Mouse (Mus musculus) olfactory bulb, adult 2 months (tissue): ENCODE data around the gene Taar9.
A peak's percentile ranks its signal among the peaks of the same experiment; 100 is the strongest.

ENCODE experiments used
- CTCF ChIP-seq: fragments of 200-500 bp; IDR thresholded peaks from 2 replicates; pipeline ENCODE4 v1.5.1; 2012; ENCODE audit warnings: low read depth, mild to moderate bottlenecking, low read length, moderate library complexity; ENCODE audit not compliant: insufficient read depth
- POLR2A ChIP-seq: fragments of 200-500 bp; IDR thresholded peaks from 2 replicates; pipeline ENCODE4 v1.6.1; 2012; ENCODE audit warnings: mild to moderate bottlenecking, low read depth, low read length, moderate library complexity; ENCODE audit not compliant: insufficient read depth

DNA sequence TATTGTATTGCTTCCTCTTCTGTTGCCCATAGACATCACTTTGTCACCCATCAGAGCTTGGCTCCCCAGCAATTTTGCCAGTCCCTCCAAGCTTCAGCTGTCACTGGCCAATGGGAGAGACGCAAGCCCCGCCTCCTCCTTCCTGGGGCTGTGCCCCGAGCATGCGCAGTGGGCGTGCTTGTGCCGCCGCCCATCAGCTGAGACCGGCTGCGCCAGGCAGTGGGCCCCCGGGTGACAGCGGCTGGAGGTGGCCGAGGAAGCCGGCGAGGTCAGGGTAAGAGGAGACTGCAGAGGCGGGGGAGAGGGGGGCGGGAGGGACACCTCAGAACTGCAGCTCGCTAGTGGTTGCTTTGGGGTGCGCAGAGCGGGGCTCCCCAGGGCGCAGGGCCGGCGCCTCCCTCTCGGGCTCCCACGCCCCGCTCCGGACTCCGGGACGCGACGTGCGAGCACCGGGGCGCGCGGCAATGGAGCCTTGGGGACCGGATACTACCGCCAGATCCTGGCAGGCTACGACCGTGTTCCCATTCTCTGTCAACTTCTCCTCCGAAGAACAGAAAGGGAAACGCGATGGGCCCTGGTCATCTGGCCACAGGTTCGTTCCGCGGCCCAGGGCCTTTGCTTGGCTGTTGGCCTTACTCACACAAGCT, 39.9 kb upstream of the Taar9 start, which contains the start of gene Stx7:
- no peak for TF ChIP-seq CTCF
- peak; percentile 62 for TF ChIP-seq POLR2A
